Mouse (Mus musculus) lung, embryonic 15.5 days (tissue): ENCODE data around the gene Pnpla1. TPM values are rescaled to one million over a fixed set of nuclear protein-coding genes. Genes with fewer than 3 reads are reported as not detected.
"Not testable (repeated sequence)": the region's sequence is repeated elsewhere in the genome, so short reads cannot be mapped to it uniquely, and the experiment has no call there.

ENCODE experiments used
- ATAC-seq: fragments of 200-750 bp; cut with Nextera tagmentation; 2 replicates; pipeline ENCODE4 v1.8.0; 2017; ENCODE audit warnings: moderate number of reproducible peaks, borderline replicate concordance; ENCODE audit not compliant: low FRiP score, low TSS enrichment; ENCODE audit errors: extremely low read depth
- H3K27ac ChIP-seq: fragments of 300-500 bp; sonication (generic); 2 replicates; pipeline ENCODE4 v1.5.1; 2015; ENCODE audit warnings: moderate library complexity, mild to moderate bottlenecking, inconsistent platforms
- H3K27me3 ChIP-seq: fragments of 300-500 bp; sonication (generic); 2 replicates; pipeline ENCODE4 v1.6.1; 2015; ENCODE audit warnings: inconsistent platforms
- H3K36me3 ChIP-seq: fragments of 300-500 bp; sonication (generic); 2 replicates; pipeline ENCODE4 v1.6.1; 2015; ENCODE audit warnings: inconsistent platforms
- H3K4me1 ChIP-seq: fragments of 300-500 bp; sonication (generic); 2 replicates; pipeline ENCODE4 v1.6.1; 2015; ENCODE audit warnings: inconsistent platforms
- H3K4me2 ChIP-seq: fragments of 300-500 bp; sonication (generic); 2 replicates; pipeline ENCODE4 v1.6.1; 2015; ENCODE audit warnings: inconsistent platforms, mild to moderate bottlenecking, moderate library complexity
- H3K4me3 ChIP-seq: fragments of 300-500 bp; sonication (generic); 2 replicates; pipeline ENCODE4 v1.5.1; 2015; ENCODE audit warnings: mild to moderate bottlenecking, inconsistent platforms
- H3K9ac ChIP-seq: fragments of 300-500 bp; sonication (generic); 2 replicates; pipeline ENCODE4 v1.6.1; 2015; ENCODE audit warnings: inconsistent platforms
- H3K9me3 ChIP-seq: fragments of 300-500 bp; sonication (generic); 2 replicates; pipeline ENCODE4 v1.6.1; 2016; ENCODE audit warnings: inconsistent platforms
- WGBS: fragments of 180-500 bp; shearing (Covaris S2); methylation state at CpG from one replicate; pipeline ENCODE4 v1.1.7; 2015; 5-methylcytosine and 5-hydroxymethylcytosine counted together
- polyA plus RNA-seq: library from polyadenylated mRNA; unstranded; fragments of >200 nt; fragmentation: Nextera tagmentation; extraction: Ambion mirVana; gene quantifications from 2 replicates; pipeline ENCODE4 v1.2.1, GENCODE M21; 2015

Pnpla1 gene
- polyA plus RNA-seq, 1 experiment from 2014 or later = not detected

DNA sequence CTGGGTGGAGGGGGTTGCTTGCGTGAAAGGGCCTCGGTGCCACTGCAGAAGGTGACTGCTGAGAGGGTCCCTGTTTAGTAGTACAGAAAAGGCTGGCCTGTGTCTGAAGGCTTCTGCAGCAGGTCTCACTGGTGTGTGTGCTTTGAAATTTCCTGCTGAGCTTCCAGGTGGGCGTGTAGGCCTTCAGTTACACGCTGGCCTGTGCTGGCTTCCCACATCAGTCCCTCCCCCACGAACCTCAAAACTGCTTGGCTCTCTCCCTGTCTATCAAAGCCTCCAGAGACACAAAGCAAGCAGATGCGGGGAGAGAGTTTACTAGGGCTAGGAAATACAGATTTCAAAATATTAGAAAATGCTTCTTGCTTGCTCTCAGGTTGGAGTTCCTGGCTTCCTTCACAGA lies 33.3 kb upstream of the Pnpla1 start:
- Histone ChIP-seq H3K9me3 (no peaks in the 10 kb centered on the region), H3K9ac (no peak overlapping the region), H3K27me3 (no peaks in the 10 kb centered on the region), H3K4me1 (no peaks in the 10 kb centered on the region), H3K4me3 (no peak overlapping the region), H3K27ac (no peak overlapping the region), H3K36me3 (peaks cover 95% of the 10 kb centered on the region), H3K4me2 (no peak overlapping the region)
- 78% methylated on average over 6 of the region's 6 CpGs for WGBS
- ATAC-seq = no peak

DNA sequence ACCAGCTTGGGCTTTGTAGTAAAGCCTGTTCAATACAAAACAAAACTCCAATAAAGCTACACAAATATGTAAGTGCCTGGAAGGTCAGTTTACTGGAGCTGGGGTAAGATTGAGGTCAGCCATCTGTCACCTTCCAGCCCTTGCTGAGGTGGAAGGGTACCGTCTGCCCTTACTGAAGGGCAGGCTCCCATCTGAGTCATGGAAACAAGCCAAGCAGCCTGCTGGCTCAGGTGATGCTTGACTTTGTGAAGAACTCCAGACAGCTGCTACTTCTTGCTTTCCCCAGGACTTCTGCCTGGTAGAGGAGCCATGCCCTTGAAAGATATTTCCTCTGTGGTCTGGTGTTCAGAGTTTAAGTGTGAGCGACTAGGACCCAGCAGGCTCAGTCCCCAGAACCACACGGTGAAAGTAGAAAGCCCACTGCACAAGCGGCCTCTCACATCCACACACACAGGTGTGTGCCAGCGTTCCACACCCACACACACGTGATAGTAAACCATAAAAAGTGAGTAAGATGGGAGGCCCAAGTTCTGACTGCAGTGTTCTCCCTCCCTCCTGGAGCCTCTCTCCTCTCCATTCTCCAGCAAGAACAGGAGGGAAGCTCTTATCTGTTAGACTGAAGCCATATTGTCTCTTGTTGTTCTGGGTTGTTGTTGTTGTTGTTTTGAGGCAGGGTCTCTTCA lies 32.7 kb upstream of the Pnpla1 start:
- Histone ChIP-seq H3K27me3 (no peaks in the 10 kb centered on the region), H3K27ac (no peak overlapping the region), H3K9ac (no peak overlapping the region), H3K9me3 (no peaks in the 10 kb centered on the region), H3K4me1 (no peaks in the 10 kb centered on the region), H3K4me2 (no peak overlapping the region), H3K36me3 (peaks cover 95% of the 10 kb centered on the region), H3K4me3 (no peak overlapping the region)
- no peak for ATAC-seq
- 79% methylated on average over 6 of the region's 6 CpGs for WGBS

DNA sequence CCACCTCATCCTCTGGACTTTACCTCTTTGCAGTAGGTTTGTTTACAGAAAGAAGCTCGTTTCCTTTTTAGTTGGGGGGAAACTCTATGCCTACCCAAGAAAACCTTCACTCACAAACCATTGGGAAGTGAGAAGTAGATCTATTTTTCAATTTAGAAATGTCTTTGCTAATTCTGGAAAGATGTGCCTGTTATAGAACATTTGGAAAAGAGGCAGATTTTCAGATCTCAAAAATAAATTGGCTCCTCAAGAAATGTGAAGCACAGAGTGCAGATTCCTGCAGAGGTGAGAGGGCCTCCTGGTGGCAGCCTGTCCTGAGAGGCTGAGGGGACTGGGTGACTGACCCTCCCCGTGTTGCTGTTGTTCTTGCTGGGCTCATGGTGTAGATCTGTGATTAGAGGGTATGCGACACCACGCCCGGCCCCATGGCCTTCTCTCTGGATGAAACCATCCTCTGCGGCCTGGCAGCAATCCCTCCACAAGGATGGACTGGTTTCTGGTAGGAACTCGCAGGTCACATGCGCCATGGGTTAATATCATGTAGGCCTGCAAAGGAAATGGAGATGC lies 30.5 kb upstream of the Pnpla1 start:
- H3K27me3 ChIP-seq = no peaks in the 10 kb centered on the region
- peaks cover 95% of the 10 kb centered on the region for H3K36me3 ChIP-seq
- no peaks in the 10 kb centered on the region for H3K9me3 ChIP-seq
- no peaks in the 10 kb centered on the region for H3K4me1 ChIP-seq
- no peak overlapping the region for H3K4me2 ChIP-seq
- ATAC-seq = no peak
- H3K27ac ChIP-seq = no peak overlapping the region
- H3K4me3 ChIP-seq = no peak overlapping the region
- no peak overlapping the region for H3K9ac ChIP-seq
- 86% methylated on average over 8 of the region's 8 CpGs for WGBS

DNA sequence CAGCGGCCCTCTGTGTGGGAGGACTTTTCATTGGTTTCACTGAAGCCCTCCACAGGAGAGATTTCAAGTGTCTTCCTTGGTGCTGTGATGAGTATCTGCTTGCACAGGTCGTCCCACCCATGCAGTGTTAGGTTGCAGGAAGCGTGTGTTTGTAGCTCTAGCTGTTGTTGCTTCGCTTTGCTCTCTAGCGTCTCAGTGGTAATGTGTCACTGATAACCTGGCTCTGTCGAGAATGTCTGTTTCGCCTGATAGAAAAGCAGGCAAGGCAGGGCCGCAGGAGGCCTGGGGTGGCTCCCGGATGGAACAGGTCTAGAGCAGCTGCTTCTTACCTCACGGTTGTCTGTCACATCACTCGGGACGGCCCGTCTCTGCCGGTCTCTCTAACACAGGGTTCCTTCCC lies 29.1 kb upstream of the Pnpla1 start:
- Histone ChIP-seq H3K4me1 (no peaks in the 10 kb centered on the region), H3K27ac (no peak overlapping the region), H3K36me3 (peaks cover 92% of the 10 kb centered on the region), H3K9me3 (no peaks in the 10 kb centered on the region), H3K4me2 (no peak overlapping the region), H3K4me3 (no peak overlapping the region), H3K9ac (no peak overlapping the region), H3K27me3 (no peaks in the 10 kb centered on the region)
- 68% methylated on average over 14 of the region's 14 CpGs for WGBS
- ATAC-seq = no peak; the same call in 1 of the 2 replicates

- Histone ChIP-seq H3K27ac (no peak overlapping the region), H3K4me3 (no peak overlapping the region), H3K9ac (no peak overlapping the region), H3K36me3 (peaks cover 82% of the 10 kb centered on the region), H3K27me3 (no peaks in the 10 kb centered on the region), H3K4me2 (no peak overlapping the region), H3K4me1 (no peaks in the 10 kb centered on the region), H3K9me3 (no peaks in the 10 kb centered on the region)
- 75% methylated on average over 8 of the region's 8 CpGs for WGBS
- no peak for ATAC-seq
Observed at GRCm38 (mm10) chr17:28831065-28831464, 27.1 kb upstream of the Pnpla1 start.

DNA sequence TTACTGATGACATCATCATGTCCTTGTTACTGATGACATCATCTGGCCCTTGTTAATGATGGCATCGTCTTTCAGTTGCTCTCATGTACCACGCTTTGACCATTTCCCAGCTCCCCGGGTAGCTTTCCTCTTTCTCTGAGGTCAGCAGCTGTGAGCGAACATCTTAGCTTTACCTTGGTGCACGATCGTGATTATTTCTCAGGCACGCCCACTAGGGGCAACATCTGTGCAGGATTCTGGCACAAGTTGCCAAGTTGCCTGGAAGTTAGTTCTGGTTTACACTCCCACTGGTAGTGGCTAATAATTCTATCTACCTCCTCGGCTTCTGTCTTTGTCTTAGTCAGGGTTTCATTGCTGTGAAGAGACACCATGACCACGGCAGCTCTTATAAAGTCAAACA lies 26.2 kb upstream of the Pnpla1 start:
- ATAC-seq = no peak
- WGBS = 81% methylated on average over 9 of the region's 9 CpGs
- no peaks in the 10 kb centered on the region for H3K27me3 ChIP-seq
- H3K36me3 ChIP-seq = peaks cover 86% of the 10 kb centered on the region
- H3K27ac ChIP-seq = no peak overlapping the region
- H3K9me3 ChIP-seq = no peaks in the 10 kb centered on the region
- H3K4me2 ChIP-seq = no peak overlapping the region
- no peak overlapping the region for H3K9ac ChIP-seq
- H3K4me3 ChIP-seq = no peak overlapping the region
- H3K4me1 ChIP-seq = no peaks in the 10 kb centered on the region

GRCm38 (mm10) chr17:28832875-28833274 lies 25.3 kb upstream of the Pnpla1 start:
- no peaks in the 10 kb centered on the region for H3K27me3 ChIP-seq
- no peaks in the 10 kb centered on the region for H3K9me3 ChIP-seq
- no peak overlapping the region for H3K4me2 ChIP-seq
- ATAC-seq = no peak
- no peak overlapping the region for H3K9ac ChIP-seq
- peaks cover 86% of the 10 kb centered on the region for H3K36me3 ChIP-seq
- WGBS = 79% methylated on average over 3 of the region's 3 CpGs
- H3K4me1 ChIP-seq = no peaks in the 10 kb centered on the region
- no peak overlapping the region for H3K27ac ChIP-seq
- no peak overlapping the region for H3K4me3 ChIP-seq

DNA sequence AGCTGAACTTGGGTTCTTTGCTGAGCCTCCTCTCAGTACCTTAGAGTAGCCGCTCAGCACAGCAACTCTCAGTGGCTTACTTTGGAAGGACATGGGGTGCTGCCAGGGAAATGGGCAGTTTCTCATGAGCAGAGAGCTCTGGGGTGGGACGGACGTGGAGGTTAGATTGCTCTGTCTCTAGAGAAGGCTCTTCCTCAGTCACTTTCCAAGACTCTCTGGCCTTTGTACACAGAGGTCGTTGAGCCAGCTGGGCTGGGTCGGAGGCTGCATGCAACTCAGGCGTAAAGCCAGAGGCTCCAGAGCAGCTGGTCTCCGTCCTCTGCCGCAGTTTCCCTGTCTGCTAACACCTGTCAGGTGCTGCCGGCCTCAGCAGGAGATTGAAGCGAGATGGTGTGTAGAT lies 23.5 kb upstream of the Pnpla1 start:
- no peaks in the 10 kb centered on the region for H3K9me3 ChIP-seq
- ATAC-seq = no peak
- WGBS = 47% methylated on average over 10 of the region's 10 CpGs
- H3K4me3 ChIP-seq = no peak overlapping the region
- no peak overlapping the region for H3K9ac ChIP-seq
- H3K4me2 ChIP-seq = no peak overlapping the region
- peaks cover 85% of the 10 kb centered on the region for H3K36me3 ChIP-seq
- no peaks in the 10 kb centered on the region for H3K4me1 ChIP-seq
- no peak overlapping the region for H3K27ac ChIP-seq
- no peaks in the 10 kb centered on the region for H3K27me3 ChIP-seq

- no peaks in the 10 kb centered on the region for H3K27me3 ChIP-seq
- H3K4me3 ChIP-seq = no peak overlapping the region
- H3K9ac ChIP-seq = no peak overlapping the region
- WGBS = 84% methylated on average over 7 of the region's 7 CpGs
- H3K4me2 ChIP-seq = no peak overlapping the region
- ATAC-seq = no peak
- H3K36me3 ChIP-seq = peaks cover 54% of the 10 kb centered on the region
- no peaks in the 10 kb centered on the region for H3K9me3 ChIP-seq
- H3K27ac ChIP-seq = no peak overlapping the region
- H3K4me1 ChIP-seq = no peaks in the 10 kb centered on the region
Observed at GRCm38 (mm10) chr17:28837840-28838239, 20.4 kb upstream of the Pnpla1 start.

DNA sequence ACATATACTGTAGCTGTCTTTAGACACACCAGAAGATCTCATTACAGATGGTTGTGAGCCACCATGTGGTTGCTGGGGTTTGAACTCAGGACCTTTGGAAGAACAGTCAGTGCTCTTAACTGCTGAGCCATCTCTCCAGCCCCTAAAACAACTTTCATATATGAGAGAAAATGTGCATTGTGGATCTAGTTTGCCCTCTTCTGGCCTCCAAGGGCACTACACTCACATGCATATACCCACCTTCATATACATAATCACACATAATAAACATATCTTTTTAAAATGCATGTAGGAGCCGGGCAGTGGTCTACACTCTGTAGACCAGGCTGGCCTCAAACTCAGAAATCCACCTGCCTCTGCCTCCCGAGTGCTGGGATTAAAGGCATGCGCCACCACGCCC lies 16.3 kb upstream of the Pnpla1 start:
- not testable (repeated sequence) for H3K4me2 ChIP-seq, H3K4me1 ChIP-seq, H3K27ac ChIP-seq, H3K4me3 ChIP-seq, H3K27me3 ChIP-seq, ATAC-seq, H3K9me3 ChIP-seq, H3K9ac ChIP-seq
- WGBS = 95% methylated on average over 4 of the region's 4 CpGs
- H3K36me3 ChIP-seq = peaks cover 25% of the 10 kb centered on the region

GRCm38 (mm10) chr17:28843665-28844064 lies 14.5 kb upstream of the Pnpla1 start:
- Histone ChIP-seq H3K27ac (no peak overlapping the region), H3K36me3 (peaks cover 10% of the 10 kb centered on the region), H3K27me3 (no peaks in the 10 kb centered on the region), H3K9me3 (no peaks in the 10 kb centered on the region), H3K4me1 (peaks cover 8% of the 10 kb centered on the region), H3K9ac (no peak overlapping the region), H3K4me3 (no peak overlapping the region), H3K4me2 (no peak overlapping the region)
- WGBS = 74% methylated on average over 5 of the region's 5 CpGs
- ATAC-seq = no peak

GRCm38 (mm10) chr17:28846974-28847617 lies 11.1 kb upstream of the Pnpla1 start:
- no peaks in the 10 kb centered on the region for H3K27me3 ChIP-seq
- peak overlapping the region; percentile 54 for H3K27ac ChIP-seq
- H3K4me2 ChIP-seq = no peak overlapping the region
- no peak overlapping the region for H3K4me3 ChIP-seq
- H3K9ac ChIP-seq = no peak overlapping the region
- H3K4me1 ChIP-seq = peaks cover 8% of the 10 kb centered on the region
- no peaks in the 10 kb centered on the region for H3K36me3 ChIP-seq
- H3K9me3 ChIP-seq = no peaks in the 10 kb centered on the region
- 21% methylated on average over 11 of the region's 11 CpGs for WGBS
- peak; percentile 61 for ATAC-seq
